Mouse (Mus musculus) E14TG2a.4 (cell line): ENCODE results near the gene Gm15737.

Experiments used
- CTCF ChIP-seq: conservative IDR thresholded peaks from 2 replicates; pipeline ENCODE4 v1.5.1; 2014; ENCODE audit warnings: low read length
- POU5F1 ChIP-seq: IDR thresholded peaks from 2 replicates; pipeline ENCODE4 v1.6.1; 2014; ENCODE audit warnings: low read length, borderline replicate concordance

DNA sequence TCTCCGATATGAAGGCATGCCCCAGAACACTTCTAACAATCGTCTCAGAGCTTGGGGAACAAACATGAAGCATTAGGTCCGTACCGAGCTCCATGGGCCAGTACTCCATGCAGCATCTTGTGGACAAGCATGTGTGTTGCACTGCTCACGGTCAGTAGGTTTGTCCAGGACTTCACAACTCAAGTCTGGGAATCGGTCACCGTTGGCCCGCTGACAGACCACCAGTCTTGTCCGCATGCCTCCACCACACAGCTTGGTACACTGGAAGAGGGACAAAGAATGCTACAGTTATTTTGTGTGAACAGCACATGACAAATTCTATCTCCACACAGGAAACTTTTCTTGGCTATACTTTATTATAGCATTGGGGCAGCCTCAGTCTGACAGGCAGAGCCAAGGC is 19.9 kb upstream of the Gm15737 start:
- TF ChIP-seq CTCF (no peak), POU5F1 (no peak)
